Mouse (Mus musculus): ENCODE measurements around the gene Fhod1.

Fhod1 gene

DNA sequence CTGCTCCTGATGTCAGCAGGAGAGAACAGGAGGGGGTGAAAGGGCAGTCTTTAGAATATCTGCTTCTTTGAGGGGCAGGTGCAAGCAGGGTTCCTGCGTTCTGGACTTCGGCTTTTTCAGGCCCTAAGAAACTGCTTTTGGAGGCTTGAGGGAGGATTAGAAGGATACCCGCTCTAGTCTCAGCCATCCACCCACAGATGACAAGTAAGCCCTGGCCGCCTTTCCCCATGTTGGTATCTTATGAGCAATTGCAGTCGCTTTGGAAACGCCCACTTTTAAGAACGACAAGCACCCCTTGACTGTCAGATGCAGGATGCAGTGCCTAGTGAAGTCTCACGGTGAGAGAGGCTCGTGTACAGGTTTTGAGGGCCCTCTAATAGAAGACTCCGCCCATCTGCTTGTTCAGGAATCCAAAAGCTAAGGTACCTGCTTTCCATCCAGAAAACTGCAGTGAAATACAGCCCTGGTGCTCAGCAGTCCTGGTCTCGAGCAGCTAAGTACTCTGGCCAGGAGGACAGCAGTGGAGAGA is 29.0 kb downstream of the Fhod1 start:
- DNase-seq (ENCODE audit: low spot score in 2 of 2): no peak

DNA sequence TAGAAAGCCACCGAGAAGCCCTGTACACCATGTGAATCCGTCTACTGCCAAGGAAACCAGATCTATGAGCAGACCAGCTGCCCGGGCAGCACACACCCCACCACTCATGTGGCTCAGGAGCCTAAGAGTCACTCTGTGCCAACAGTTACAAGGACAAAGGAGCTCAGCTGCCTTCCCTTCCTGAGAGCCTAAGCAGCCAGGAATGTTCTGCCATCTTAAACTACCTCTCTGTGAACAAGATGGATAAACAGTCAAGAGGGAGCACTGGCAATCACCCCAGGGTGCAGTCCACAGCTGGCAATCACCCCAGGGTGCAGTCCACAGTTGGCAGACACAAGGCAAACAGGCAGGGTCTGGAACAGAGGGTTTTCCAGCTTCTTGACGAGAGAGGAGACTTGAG is 29.8 kb downstream of the Fhod1 start:
- no peak for DNase-seq (ENCODE audit: low spot score in 2 of 2)

DNA sequence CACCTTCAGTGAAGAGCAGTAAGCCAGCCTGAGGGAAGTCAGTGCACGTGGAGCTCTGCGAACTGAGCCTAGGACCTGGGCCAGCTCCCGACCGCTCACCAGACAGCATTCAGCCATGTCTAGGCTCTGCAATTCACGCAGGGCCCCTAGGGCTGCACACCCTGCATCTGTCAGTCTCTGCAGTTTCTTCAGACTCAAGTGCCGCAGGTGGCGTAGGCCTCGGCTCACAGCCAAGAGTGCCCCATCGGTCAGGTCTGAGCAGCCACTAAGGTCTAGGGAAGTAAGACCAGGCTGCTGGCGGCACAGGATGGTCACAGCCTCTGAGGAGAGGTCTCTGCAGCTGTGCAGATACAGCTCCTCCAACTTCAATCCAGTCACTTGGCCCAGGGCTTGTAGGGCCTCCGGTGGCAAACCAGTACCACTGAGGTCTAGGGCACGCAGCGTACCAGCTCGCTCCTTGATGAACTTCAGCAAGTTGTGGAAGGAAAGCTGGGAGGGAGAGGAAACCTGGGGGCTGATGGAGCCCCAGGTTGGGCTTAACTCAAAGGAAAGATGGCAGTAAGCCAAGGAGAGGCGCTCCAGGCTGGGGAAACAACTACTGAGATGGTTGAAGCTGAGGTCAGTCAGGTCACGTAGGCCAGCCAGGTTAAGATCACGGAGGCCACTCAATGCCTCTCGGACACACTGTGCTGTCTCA is 32.5 kb downstream of the Fhod1 start:
- DNase-seq (ENCODE audit: low spot score in 2 of 2): no peak

DNA sequence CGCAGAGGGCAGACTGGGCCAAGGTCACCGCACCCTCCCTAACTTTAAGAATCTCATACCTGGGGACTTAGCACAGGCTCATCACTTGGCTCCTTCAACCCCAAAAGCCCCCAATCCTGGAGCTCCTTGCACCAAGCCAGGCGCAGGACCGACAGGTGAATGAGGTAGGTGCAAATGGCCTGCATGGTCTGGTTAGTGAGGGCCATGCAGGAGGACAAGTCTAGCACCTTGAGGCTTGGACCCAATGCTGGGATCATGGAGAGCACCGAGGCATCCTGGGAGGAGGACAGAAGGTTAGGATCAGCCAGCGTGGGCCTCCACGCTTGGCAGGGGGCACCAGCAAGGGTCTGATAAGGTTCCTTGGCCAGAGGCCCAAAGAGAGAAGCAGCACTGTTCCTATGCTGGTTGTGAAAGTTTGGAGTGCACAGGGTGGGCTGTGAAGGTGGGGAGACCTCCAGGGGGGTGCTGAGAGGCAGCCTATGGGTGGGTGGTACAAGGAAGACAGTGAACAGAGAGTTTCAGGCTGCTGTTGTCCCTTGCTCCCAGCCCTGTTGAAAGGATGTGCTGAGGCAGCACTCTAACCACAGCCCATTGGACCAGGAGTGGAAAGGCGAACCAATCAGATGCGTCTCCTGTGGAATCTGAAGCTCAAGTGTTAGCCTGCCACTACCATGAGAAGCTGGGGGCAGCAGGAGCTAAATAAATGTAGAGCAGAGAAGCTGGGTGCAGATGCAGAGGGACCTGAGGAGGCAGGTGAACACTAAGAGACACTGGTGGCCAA is 33.9 kb downstream of the Fhod1 start:
- no peak for DNase-seq (ENCODE audit: low spot score in 2 of 2)

DNA sequence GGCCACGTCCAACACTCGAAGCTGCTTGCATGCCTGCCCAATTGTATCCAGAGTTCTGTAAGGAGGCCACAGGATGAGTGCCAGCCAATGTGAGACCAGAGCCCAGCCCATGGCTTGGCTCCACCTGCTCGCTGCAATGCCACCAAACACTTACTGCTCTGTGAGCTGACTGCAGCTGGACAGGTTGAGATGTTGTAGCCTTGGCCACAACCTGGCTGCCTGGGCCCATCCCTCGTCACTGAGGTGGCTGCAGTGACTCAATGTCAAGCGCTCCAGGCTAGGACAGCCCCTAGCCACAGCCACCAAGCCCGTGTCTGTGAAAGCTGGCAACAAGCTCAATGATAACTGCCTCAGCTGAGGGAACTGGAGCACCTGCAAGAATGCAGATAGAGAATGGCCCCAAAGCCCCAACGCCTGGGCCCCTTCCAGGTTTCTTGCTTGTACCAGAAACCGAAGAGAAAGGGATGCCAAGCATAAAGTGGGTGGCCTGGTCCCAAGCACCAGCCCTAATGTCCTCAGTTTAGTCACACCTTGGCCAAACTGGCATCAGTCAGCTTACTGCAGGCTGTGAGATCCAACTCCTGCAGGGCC is 34.8 kb downstream of the Fhod1 start:
- peak in 1 of 2 experiments; percentile 51 for DNase-seq (ENCODE audit: low spot score in 2 of 2)

DNA sequence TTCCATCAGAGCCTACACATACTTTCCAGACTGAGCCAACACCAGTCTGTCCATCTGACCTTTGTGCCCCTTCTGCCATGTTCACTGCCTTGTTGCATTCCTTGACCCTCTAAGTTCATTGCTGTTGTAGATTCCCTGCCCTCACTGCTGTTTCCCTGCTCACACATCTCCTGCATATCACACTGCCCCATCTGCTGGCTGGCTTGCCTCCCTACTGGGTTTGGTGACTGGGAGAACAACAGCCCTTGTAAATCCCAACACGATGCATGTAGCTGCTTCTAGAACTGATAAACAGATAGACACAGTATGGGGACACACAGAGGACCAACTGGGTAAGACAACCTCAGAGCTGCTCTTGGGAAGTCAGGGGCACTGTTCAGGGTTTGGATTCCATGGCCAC is 36.0 kb downstream of the Fhod1 start:
- DNase-seq (ENCODE audit: low spot score in 2 of 2): no peak

DNA sequence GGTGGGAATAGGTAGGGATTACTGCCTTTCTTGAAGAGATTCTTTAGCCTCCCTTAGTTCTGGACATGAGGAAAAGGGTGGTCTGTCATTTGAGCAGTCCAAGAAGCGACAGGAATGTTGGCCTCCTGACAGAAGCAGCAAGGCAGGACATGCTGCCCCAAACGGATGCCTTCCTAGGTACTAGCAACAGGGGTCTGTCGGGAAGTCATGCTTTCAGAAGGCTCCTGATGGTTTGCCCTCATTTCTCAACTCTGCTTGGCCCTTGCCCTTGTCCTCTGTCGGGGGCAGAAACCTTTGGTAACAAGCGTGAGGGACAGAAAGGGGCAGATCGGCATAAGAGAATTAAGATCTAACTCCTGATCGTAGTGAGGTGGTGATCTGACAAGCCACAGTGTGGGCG is 37.6 kb downstream of the Fhod1 start:
- DNase-seq (ENCODE audit: low spot score in 2 of 2): no peak

DNA sequence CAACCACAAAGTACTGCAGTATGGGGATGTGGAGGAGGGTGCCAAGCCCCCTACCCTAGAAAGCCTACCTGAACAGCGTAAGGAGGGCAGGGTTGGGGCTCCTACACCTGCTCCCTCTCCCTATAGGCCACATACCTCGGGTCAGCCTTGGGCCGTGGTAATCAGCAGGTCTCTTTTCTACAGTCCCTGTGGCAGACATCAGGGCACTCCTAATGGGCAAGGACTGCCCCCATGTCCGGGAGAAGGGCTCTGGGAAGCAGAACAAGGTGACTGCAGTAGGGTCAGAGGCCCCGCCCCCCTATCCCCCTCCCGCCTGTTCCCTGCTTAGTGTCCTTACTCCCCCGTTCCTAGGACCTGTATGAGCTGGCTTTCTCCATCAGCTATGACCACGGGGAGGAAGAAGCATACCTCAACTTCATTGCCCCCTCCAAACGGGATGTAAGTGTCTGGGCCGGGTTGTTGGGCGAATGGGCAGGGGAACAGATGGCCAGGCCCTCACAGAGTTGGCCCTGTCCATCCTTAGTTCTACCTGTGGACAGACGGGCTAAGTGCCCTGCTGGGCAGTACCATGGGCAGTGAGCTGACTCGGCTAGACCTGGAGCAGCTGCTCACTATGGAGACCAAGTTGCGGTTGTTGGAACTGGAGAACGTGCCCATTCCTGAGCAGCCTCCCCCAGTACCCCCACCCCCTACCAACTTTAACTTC is 38.5 kb downstream of the Fhod1 start:
- DNase-seq (ENCODE audit: low spot score in 2 of 2): no peak

DNA sequence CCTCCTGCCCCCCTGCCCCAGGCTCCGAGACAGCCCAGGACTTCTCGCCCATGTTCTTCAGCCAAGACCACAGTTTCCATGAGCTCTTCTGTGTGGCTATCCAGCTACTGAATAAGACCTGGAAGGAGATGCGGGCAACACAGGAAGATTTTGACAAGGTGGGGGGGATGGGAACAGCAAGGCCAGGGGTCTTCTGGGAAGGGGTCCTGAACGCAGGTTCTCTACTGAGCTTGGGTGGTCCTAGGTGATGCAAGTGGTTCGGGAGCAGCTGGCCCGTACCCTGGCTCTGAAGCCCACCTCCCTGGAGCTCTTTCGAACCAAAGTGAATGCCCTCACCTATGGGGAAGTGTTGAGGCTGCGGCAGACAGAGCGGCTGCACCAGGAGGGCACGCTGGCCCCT is 39.3 kb downstream of the Fhod1 start:
- no peak for DNase-seq (ENCODE audit: low spot score in 2 of 2)

DNA sequence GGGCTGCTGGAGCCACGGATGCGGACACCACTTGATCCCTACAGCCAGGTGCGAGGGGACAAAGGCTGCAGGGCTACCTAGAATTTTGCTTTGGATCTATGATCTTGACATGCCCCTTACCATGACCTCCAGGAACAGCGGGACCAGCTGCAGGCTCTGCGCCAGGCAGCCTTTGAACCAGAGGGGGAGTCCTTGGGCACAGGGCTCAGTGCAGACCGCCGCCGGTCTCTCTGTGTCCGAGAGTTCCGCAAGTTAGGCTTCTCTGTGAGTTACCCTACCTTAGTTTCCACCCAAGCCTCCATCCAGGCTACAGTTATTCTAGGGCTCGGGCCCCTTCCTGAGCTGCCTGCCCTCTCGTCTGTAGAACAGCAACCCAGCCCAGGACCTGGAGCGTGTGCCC is 40.1 kb downstream of the Fhod1 start:
- DNase-seq (ENCODE audit: low spot score in 2 of 2): no peak

DNA sequence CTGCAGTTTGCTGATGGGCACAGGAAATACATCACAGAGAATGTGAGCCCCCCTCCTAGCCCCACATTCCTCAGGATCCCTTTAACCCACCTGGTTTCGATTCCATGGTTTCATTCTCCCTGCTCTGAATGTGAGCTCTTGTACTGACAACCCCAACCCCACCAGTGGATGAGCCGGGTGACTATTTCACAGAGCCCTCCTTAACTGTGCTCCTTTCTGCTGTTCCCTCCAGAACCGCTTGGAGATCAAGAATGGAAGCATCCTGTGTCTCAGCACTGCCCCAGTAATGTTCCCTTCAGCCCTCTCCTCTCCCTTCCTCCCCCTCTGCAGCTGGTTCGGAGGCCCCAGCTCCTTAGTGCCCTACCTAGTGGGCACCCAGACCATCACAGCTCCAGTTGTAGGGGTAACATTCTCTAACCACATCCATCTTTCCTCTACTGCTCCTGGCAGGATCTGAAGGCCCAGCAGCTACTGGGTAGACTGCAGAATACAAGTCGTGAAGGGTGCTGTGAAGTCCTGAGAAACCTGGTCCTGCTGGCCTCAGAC is 41.5 kb downstream of the Fhod1 start:
- no peak for DNase-seq (ENCODE audit: low spot score in 2 of 2)

DNA sequence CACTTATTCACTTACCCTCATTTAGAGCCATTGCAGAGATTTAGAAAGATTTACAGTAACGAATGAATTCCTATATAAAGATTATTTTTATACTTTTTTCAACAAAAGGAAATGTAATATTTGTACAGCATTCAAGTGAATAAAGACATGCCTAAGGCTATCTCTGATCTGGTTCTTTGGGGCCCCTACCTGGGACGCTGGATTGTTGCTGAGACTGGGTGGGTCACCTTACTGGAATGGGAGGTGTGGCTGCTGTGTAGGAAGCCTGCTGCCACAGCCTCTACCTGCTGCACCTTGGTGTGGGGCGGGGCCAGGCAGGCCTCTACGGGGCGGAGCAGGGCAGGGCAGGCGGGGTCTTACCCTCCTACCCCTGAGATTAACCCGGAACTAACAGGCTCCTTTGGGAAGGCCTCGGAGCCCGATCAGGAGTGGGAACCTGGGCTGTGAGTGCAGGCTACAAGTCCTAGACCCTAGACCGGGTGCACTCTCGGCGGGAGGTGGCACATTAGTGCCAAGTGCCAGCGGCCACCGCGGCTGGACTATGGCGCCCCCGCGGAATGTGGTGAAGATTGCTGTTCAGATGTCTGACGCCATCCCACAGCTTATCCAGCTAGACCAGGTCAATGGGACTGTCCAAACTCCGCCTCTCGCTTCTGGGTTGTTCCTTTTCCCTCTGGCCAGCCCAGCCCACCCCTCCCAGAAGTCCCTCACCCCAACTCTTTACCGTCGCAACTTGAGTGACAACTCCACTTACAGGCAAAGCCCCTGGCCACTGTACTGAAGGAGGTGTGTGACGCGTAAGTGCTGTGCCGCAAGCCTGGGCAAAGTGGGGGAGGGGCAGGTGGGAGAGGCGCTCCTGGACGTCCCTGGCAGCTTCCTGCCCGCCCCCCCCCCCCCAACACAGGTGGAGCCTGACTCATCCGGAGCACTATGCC is 42.3 kb downstream of the Fhod1 start, which contains the start of gene Elmo3:
Gene Elmo3 (plus strand): TSS at position 391 of the 935 bp plus-strand sequence.
- peak; percentile 64 to 79 for DNase-seq (ENCODE audit: low spot score in 2 of 2)

DNA sequence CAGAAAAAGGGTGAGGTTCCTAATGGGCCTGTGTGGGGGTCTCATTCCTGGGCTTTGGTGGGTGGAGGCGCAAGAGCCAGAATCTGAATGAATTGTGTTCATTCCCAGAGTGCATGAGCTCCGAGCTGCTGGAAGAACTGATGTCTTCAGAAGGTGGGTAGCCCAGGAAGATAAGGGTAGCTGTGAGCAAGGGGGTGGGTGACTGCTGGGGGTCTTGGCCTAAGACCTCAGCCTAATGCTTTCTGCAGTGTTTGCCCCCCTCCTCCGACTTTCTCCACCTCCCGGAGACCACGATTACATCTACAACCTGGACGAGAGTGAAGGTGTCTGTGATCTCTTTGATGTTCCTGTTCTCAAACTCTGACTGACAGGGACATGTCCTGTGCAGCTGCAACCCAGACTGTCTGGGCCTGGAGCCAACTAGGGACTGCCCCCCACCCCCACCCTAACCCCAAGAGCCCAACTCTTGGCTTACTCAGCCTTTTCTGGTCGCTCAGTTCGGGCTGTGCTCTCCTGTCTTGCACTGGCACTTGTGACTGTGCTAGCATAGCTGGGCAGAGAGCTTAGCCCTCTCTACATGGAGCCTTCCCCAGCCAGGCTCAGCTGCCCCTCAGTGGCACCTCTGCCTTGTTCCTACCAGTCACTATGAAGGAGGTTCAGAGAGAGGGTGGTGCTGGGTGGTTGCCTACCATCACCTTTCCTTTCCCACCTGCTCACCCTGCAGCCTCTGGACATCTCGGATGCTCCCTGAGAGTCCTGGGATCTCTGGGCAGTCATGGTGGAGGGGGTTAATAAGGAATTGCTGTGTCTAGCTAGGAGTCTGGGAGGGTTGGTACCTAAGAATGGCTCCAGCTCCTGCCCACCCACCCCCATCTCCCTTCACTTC is 43.2 kb downstream of the Fhod1 start:
- DNase-seq (ENCODE audit: low spot score in 2 of 2): no peak

DNA sequence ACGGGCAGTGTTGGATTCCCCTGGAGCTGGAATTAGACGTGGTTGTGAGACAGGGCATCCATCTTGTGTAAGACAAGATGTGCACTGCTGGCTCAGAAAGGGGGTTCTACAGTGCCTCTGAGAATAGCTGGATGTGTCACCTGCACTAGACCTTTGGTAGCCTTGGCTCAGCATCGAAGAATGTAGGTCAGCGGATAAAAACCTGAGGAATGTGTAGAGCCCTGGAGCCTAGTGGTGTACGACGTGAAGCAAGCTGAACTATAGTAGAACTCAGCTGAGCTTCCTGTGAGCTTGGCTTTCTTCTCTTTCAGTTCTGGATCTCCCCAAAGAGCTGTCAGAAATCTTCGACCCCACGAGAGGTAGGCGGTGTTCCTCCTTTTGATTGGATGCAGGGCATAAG is 43.9 kb downstream of the Fhod1 start:
- DNase-seq (ENCODE audit: low spot score in 2 of 2): no peak

DNA sequence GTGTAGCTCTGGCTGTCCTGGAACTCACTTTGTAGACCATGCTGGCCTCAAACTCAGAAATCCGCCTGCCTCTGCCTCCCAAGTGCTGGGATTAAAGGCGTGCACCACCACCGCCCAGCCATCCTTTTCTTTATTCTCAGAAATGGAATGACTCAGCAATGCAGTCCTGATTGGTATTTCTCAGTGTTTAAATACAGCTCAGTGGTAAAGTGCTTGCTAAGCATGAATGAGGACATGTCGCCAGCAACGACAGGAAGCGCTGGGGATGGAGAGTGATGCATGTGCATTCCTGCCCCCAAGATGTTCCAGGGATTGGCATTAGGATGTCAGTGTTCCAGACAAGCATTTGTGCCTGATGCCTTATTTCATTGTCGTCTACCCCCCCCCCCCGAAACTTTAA is 44.4 kb downstream of the Fhod1 start:
- no peak for DNase-seq (ENCODE audit: low spot score in 2 of 2)

DNA sequence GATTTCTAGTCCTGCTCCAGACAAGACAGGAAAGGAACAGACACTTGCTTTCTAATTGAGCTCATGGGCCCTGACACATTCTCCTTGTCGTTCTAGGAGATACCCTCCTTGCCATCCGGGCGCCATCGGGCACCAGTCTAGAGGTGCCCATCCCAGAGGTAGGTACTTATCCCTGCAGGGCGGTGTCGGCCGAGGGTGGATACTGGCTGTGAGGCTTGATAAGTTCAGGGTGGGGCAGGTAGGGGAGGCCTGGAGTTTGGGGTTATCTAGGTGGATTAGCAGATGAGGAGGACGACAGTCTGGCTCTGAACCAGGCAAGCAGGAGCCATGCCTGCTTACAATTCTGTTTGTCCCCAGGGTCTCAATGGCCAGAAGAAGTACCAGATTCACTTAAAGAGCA is 47.8 kb downstream of the Fhod1 start:
- peak; percentile 88 to 90 for DNase-seq (ENCODE audit: low spot score in 2 of 2)

DNA sequence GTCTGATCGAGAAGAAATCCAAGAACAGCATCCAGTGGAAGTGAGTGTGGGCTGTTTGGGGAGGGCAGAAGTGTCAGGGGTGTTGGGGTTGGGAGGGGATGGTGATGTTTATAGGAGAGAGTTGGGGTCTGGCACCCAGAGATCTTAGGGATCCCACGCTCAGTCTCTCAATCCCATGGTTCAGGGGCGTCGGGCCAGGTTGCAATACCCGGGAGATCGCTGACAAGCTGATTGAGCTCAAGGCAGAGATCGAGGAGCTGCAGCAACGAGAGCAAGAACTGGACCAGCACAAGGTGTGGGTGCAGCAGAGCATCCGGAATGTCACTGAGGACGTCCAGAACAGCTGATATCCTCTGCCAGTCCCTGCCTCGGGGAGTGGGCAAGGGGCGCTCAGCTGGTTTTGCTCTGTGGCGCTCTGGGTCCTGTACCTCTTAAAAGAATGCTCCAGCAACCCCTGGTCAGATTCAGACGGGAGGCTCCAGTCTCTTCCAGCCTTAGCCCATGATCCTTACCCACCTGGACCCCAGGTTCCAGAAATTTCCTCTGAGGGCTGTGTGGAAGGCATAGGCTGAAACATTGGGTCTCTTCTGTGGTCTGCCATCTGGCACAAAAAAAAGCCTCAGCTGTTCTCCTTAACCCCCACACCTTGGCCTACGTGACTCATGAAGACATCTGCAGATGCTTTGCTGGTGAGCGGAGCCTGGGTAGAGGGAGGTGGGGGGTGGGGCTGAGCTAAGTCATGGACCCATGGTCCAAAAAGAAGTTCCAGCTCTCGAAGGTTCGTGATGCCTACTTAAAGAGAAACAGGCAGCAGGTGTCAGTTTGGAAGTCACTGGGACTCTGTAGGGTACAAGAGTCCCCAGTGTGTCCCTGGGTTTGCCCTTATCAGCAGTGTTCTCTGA is 49.2 kb downstream of the Fhod1 start:
- peak; percentile 39 to 72 for DNase-seq (ENCODE audit: low spot score in 2 of 2)

DNA sequence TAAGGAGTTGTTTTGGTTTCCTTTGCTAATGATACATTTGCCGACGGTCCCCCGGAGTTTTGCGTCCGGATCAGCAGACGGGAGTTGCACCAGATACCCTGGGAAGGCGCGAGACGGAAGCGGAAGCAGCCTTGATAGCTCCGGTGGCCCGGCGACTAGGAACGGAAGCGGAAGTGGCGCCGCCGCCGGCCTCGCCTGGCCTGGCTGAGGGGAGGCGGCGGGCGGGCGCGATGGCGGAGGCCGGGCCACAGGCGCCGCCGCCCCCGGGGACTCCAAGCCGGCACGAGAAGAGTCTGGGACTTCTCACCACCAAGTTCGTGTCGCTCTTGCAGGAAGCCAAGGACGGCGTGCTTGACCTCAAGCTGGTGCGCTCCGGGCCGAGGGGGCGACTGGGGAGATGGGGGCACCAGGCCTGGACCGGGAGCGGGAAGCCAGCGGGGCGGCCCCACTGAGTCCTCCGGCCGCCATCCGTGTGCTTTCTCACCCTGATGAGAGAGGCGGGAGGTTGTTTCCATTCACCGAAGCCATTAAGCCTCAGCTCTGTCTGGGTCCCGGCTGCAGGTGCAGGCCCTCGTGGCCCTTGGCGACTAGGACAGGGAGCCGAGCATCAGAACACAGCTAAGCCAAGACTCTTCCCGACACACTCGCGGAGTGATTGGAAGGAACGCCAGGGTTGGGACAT is 50.1 kb downstream of the Fhod1 start, which contains the start of gene E2f4:
Gene E2f4 (plus strand): TSS at position 153 of the 682 bp plus-strand sequence.
- DNase-seq (ENCODE audit: low spot score in 2 of 2): peak; percentile 92 to 96
